Mouse (Mus musculus): ENCODE measurements around the gene Mb21d2.

Mb21d2 gene

GRCm38 (mm10) chr16:28902620-28903565, 26.6 kb downstream of the Mb21d2 start:
- no peak for DNase-seq (ENCODE audit: low spot score)

- no peak for DNase-seq (ENCODE audit: low spot score)
Observed at GRCm38 (mm10) chr16:28899161-28899540, 30.3 kb downstream of the Mb21d2 start.

GRCm38 (mm10) chr16:28898509-28899160, 30.8 kb downstream of the Mb21d2 start:
- DNase-seq (ENCODE audit: low spot score): no peak

GRCm38 (mm10) chr16:28896571-28896970, 32.9 kb downstream of the Mb21d2 start:
- no peak for DNase-seq (ENCODE audit: low spot score)

GRCm38 (mm10) chr16:28894872-28895271, 34.6 kb downstream of the Mb21d2 start:
- DNase-seq (ENCODE audit: low spot score): peak; percentile 15

- no peak for DNase-seq (ENCODE audit: low spot score)
Observed at GRCm38 (mm10) chr16:28893266-28893665, 36.2 kb downstream of the Mb21d2 start.

GRCm38 (mm10) chr16:28886201-28886745, 43.2 kb downstream of the Mb21d2 start:
- DNase-seq (ENCODE audit: low spot score): peak; percentile 58

- no peak for DNase-seq (ENCODE audit: low spot score)
Observed at GRCm38 (mm10) chr16:28885474-28885873, 44.0 kb downstream of the Mb21d2 start.

- DNase-seq (ENCODE audit: low spot score): no peak
Observed at GRCm38 (mm10) chr16:28884661-28885060, 44.8 kb downstream of the Mb21d2 start.

GRCm38 (mm10) chr16:28883649-28884048, 45.8 kb downstream of the Mb21d2 start:
- no peak for DNase-seq (ENCODE audit: low spot score)

GRCm38 (mm10) chr16:28882687-28883428, 46.6 kb downstream of the Mb21d2 start:
- DNase-seq (ENCODE audit: low spot score): peak; percentile 48

- no peak for DNase-seq (ENCODE audit: low spot score)
Observed at GRCm38 (mm10) chr16:28881787-28882186, 47.7 kb downstream of the Mb21d2 start.

- DNase-seq (ENCODE audit: low spot score): peak; percentile 15
Observed at GRCm38 (mm10) chr16:28880756-28881155, 48.7 kb downstream of the Mb21d2 start.

- DNase-seq (ENCODE audit: low spot score): no peak
Observed at GRCm38 (mm10) chr16:28880307-28880681, 49.2 kb downstream of the Mb21d2 start.

- DNase-seq (ENCODE audit: low spot score): no peak
Observed at GRCm38 (mm10) chr16:28879636-28880306, 49.7 kb downstream of the Mb21d2 start.

- no peak for DNase-seq (ENCODE audit: low spot score)
Observed at GRCm38 (mm10) chr16:28877162-28877662, 52.3 kb downstream of the Mb21d2 start.

- DNase-seq (ENCODE audit: low spot score): no peak
Observed at GRCm38 (mm10) chr16:28873404-28873895, 56.0 kb downstream of the Mb21d2 start.

GRCm38 (mm10) chr16:28870860-28871259, 58.6 kb downstream of the Mb21d2 start:
- DNase-seq (ENCODE audit: low spot score): no peak

GRCm38 (mm10) chr16:28870456-28870855, 59.0 kb downstream of the Mb21d2 start:
- DNase-seq (ENCODE audit: low spot score): no peak

GRCm38 (mm10) chr16:28868864-28869263, 60.6 kb downstream of the Mb21d2 start:
- no peak for DNase-seq (ENCODE audit: low spot score)

- DNase-seq (ENCODE audit: low spot score): no peak
Observed at GRCm38 (mm10) chr16:28866584-28867295, 62.7 kb downstream of the Mb21d2 start.

Data from adipocyte (in vitro differentiated cells).